Mouse (Mus musculus) kidney, adult 2 months (tissue): ENCODE results near the gene Swap70. TPM values are rescaled to one million over a fixed set of nuclear protein-coding genes. Genes with fewer than 3 reads are reported as not detected.

Source experiments
- DNase-seq: peaks from one replicate; pipeline ENCODE4 v3.0.0; 2021
- H3K27ac ChIP-seq: fragments of 200-500 bp; 2 replicates; pipeline ENCODE4 v1.5.1; 2012; ENCODE audit warnings: low read depth, low read length, control low read depth, inconsistent platforms; ENCODE audit not compliant: insufficient read depth
- H3K27me3 ChIP-seq: fragments of 200-500 bp; replicated peaks from 2 replicates; pipeline ENCODE4 v1.6.1; 2012; ENCODE audit warnings: mild to moderate bottlenecking, moderate library complexity, low read length, inconsistent platforms; ENCODE audit not compliant: control insufficient read depth, insufficient read depth
- H3K36me3 ChIP-seq: fragments of 200-500 bp; 2 replicates; pipeline ENCODE4 v1.6.1; 2012; ENCODE audit warnings: mild to moderate bottlenecking, moderate library complexity, low read length, inconsistent platforms; ENCODE audit not compliant: control insufficient read depth, insufficient read depth
- H3K4me1 ChIP-seq: fragments of 200-500 bp; 2 replicates; pipeline ENCODE4 v1.6.1; 2011; ENCODE audit warnings: low read length; ENCODE audit not compliant: control insufficient read depth, insufficient read depth
- H3K4me3 ChIP-seq: fragments of 200-500 bp; 2 replicates; pipeline ENCODE4 v1.5.1; 2011; ENCODE audit warnings: mild to moderate bottlenecking, low read depth, low read length, control low read depth; ENCODE audit not compliant: insufficient read depth
- CTCF ChIP-seq: fragments of 200-500 bp; conservative IDR thresholded peaks from 2 replicates; pipeline ENCODE4 v1.5.1; 2011; ENCODE audit warnings: low read depth, mild to moderate bottlenecking, control low read depth, low read length, moderate library complexity, mixed read lengths; ENCODE audit not compliant: insufficient read depth, insufficient read length
- POLR2A ChIP-seq: fragments of 200-500 bp; IDR thresholded peaks from one replicate; pipeline ENCODE4 v1.6.1; 2011; ENCODE audit warnings: low read depth, low read length, control low read depth
- WGBS: fragments of 180-500 bp; shearing (Covaris S2); methylation state at CpG from one replicate; pipeline ENCODE4 v1.1.7; 2018; 5-methylcytosine and 5-hydroxymethylcytosine counted together
- polyA plus RNA-seq: library from polyadenylated mRNA; depleted of rRNA; stranded (reverse); fragments of >200 nt; gene quantifications from 2 replicates; pipeline ENCODE4 v1.2.3, GENCODE M21; 2012

Gene Swap70
- polyA plus RNA-seq, 1 experiment: 12.5 TPM

DNA sequence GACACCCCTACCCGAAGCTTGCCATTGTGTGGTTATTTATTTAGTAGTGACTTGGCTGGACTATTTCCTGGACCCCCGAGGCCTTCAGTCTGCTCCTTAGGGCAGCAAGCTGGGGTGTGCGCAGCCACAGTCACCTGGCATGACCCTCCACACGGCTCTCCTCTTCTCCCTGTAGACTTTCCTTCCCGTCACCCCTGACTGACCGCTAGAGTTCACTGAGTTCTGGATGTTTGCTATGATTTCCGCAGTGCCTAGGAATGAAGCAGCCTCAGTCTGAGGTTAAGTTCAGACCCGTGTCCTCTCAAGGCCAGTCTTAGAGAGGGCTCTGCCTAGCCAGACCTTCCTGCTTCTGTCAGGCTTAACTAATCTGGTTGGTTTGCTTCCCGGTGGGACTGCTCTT lies 50.3 kb downstream of the Swap70 start:
- WGBS: 10% methylated on average over 9 of the region's 9 CpGs
- DNase-seq: peak; percentile 90
- TF ChIP-seq CTCF: no peak
- TF ChIP-seq POLR2A: no peak
- Histone ChIP-seq H3K27me3 (no peaks in the 10 kb centered on the region), H3K27ac (peak overlapping the region; percentile 83), H3K36me3 (no peaks in the 10 kb centered on the region), H3K4me1 (peaks cover 13% of the 10 kb centered on the region; the same call in 1 of the 2 replicates), H3K4me3 (no peak overlapping the region)

DNA sequence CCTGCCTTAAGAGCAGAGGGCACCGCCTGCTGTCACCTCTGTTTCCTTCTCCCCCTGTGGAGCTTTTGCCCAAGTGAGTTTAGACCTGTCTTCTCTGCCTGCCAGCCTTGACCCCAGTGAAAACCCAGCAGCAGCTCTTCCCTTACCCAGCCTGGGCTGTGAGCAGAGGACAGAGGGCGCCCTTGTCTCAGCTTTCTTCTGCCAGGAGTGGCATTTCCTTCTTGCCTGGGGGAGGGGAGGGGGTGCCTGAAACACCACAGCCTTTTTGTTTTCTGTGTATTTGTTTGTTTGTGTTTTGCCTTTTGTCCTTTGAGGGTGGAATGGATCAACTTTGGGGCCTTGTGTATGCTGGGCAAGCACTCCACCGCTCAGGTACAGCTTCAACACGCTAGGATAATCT lies 50.9 kb downstream of the Swap70 start:
- Histone ChIP-seq H3K4me1 (peaks cover 13% of the 10 kb centered on the region; the same call in 1 of the 2 replicates), H3K36me3 (no peaks in the 10 kb centered on the region), H3K27me3 (no peaks in the 10 kb centered on the region), H3K27ac (peak overlapping the region; percentile 83), H3K4me3 (no peak overlapping the region)
- peak; percentile 58 for DNase-seq
- 73% methylated on average over 4 of the region's 4 CpGs for whole genome bisulfite sequencing
- TF ChIP-seq POLR2A: no peak
- peak; percentile 39; the same call in 1 of the 2 replicates for TF ChIP-seq CTCF

DNA sequence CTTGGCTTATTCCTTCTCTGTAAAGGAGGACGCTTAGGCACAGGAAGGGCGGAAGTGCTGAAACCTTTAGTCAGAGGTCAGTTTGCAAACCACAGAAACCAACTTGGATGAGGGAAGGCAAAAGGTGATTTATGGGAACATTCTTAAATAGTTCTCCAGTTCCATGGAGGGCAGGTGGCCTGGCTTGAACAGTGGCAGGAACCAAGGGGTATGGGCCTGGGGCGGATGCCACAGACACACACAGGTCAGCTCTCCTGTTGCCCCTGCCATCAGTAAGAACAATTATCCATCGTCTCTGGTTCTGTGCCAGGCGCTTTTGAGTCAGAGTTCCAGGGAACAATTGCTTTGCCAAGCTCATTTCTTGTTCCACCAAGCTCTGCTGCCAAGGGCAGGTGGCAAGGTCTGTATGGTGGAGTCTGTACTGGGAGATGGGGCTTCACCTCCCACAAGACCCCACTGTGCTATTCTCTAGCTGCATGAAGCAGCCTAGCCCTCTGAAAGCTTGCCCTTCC lies 56.3 kb downstream of the Swap70 start:
- Histone ChIP-seq H3K36me3 (no peaks in the 10 kb centered on the region), H3K4me1 (0 out of 2 replicates have a peak, but pooled peaks cover under 1% of the 10 kb centered on the region), H3K27me3 (no peaks in the 10 kb centered on the region), H3K4me3 (no peak overlapping the region), H3K27ac (no peak overlapping the region)
- DNase-seq: no peak
- TF ChIP-seq CTCF: no peak
- TF ChIP-seq POLR2A: no peak
- WGBS: 73% methylated on average over 5 of the region's 5 CpGs

DNA sequence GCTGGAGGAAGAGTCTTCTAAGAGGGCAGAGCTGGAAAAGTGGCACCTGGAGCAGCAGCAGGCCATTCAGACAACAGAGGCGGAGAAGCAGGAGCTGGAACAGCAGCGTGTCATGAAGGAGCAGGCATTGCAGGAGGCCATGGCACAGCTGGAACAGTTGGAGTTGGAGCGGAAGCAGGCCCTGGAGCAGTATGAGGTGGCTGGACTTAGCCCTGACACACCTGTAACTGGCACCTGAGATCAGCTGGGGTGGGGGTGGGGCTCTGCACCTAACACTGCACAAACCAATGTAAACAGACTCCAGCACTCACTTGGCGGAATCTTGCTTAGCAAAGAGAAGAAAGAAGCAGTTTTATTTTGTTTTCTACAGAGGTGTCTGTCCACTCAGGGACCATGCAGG lies 57.7 kb downstream of the Swap70 start:
- WGBS: 81% methylated on average over 4 of the region's 4 CpGs
- H3K36me3 ChIP-seq: no peaks in the 10 kb centered on the region
- no peaks in the 10 kb centered on the region for H3K4me1 ChIP-seq
- DNase-seq: no peak
- H3K27me3 ChIP-seq: no peaks in the 10 kb centered on the region
- no peak overlapping the region for H3K4me3 ChIP-seq
- TF ChIP-seq CTCF (no peak), POLR2A (no peak)
- H3K27ac ChIP-seq: no peak overlapping the region

DNA sequence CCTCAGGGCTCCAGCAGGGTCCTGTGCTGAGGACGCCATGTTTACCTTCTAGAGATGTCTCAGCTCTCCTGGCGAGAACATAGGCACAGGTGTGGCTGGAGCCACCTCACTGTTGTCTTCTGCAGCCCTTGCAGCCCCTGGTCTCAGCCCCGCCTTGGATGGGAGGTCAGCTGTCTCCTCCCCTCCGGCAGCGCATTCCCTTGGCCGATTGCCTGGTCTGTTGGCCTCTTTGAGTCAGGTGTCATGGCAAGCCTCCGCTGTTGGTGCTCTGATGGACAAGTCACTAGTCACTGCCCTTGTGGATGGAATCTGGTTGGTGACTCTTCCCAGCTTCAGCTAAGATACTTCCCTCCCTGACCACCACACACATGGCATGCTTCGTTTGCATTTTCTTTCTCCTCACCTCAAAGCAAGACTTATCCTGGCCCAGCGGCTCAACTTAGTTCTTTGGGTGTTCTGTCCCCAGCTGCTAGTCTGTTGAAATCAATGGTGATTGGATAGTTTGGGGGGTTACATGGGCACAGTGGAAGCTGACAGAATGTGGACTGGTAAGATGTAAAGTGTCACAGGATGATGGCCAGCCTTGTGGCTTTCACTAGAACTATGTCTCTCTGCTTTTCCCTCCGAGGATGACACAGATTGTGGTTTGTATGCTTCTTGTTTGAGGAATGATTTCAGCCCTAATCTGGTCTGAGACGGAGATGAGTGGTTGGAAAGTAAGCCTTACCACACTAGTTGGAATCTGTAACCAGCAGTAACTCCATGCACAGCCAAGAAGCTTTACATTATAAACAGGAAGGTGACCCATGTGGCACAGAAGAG lies 60.1 kb downstream of the Swap70 start:
- TF ChIP-seq POLR2A: no peak
- TF ChIP-seq CTCF: no peak
- H3K27ac ChIP-seq: no peak overlapping the region
- no peaks in the 10 kb centered on the region for H3K4me1 ChIP-seq
- WGBS: 78% methylated on average over 11 of the region's 11 CpGs
- DNase-seq: no peak
- no peaks in the 10 kb centered on the region for H3K27me3 ChIP-seq
- H3K36me3 ChIP-seq: no peaks in the 10 kb centered on the region
- no peak overlapping the region for H3K4me3 ChIP-seq

DNA sequence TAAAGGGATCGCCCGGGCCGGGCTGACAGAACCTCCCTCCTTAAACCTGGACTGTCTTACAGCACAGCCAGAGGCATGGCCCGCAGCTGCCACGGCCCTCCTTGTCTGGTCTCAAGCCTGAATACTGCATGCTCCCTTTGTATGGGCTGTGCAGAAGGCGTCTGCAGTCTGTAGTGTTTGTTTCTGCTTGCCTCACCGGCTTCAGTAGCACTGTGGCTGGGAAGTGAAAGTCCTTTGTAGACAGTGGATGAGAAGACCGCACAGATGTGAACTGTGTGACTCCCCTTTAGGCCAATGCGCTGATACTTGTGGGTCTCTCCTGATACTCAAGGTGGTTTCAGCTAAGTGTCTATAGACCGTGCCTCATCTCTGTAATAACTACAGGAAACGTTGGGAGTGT lies 61.3 kb downstream of the Swap70 start:
- no peaks in the 10 kb centered on the region for H3K4me1 ChIP-seq
- no peak for DNase-seq
- TF ChIP-seq POLR2A (no peak), CTCF (no peak)
- no peak overlapping the region for H3K4me3 ChIP-seq
- H3K27me3 ChIP-seq: no peaks in the 10 kb centered on the region
- H3K27ac ChIP-seq: no peak overlapping the region
- H3K36me3 ChIP-seq: no peaks in the 10 kb centered on the region
- 83% methylated on average over 11 of the region's 11 CpGs for WGBS

DNA sequence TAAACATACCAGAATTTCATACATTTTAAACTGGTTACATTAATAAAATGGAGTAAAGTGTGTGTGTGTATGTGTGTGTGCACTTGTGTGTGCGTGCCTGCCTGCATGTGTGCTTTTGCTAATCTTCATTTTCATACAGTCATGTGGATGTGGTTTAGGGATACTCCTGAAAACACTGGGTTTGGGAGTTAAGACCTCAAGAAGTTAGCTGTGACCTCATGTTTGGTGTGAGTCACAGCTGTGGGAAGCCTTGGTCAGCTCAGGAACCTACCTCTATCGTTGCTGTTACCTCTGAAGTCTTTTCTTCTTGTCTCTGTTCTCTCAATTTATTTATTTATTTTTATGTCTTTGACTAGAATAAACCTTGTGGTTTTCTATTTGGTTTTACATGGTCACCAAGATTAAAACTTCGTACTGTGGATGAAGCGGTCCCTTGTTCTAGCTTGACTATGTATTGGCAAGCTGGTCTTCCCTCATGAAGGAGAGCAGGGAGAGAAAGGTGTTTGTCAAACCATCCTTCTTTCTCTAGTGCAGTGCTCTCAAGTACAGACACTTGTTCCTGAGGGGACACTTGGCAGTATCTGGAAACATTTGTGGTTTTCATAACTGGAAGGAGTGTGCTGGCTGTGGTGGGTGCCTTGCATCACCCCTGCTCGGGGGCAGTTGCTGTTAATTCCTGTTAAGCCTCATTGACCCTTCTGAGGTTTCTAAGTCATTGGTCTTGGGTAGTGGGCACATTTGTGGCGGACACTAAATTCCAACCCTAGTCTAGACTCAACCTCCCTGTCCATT lies 62.2 kb downstream of the Swap70 start:
- Histone ChIP-seq H3K4me3 (no peak overlapping the region), H3K36me3 (no peaks in the 10 kb centered on the region), H3K27me3 (no peaks in the 10 kb centered on the region), H3K27ac (no peak overlapping the region), H3K4me1 (no peaks in the 10 kb centered on the region)
- 87% methylated on average over 6 of the region's 6 CpGs for WGBS
- no peak for DNase-seq
- TF ChIP-seq CTCF (no peak), POLR2A (no peak)
